Mouse (Mus musculus): ENCODE results near the gene Fanci. TPM values are rescaled to one million over a fixed set of nuclear protein-coding genes. Genes with fewer than 3 reads are reported as not detected.

The Fanci gene
- polyA plus RNA-seq (2017; shearing (Covaris generic)): 8.2 TPM

DNA sequence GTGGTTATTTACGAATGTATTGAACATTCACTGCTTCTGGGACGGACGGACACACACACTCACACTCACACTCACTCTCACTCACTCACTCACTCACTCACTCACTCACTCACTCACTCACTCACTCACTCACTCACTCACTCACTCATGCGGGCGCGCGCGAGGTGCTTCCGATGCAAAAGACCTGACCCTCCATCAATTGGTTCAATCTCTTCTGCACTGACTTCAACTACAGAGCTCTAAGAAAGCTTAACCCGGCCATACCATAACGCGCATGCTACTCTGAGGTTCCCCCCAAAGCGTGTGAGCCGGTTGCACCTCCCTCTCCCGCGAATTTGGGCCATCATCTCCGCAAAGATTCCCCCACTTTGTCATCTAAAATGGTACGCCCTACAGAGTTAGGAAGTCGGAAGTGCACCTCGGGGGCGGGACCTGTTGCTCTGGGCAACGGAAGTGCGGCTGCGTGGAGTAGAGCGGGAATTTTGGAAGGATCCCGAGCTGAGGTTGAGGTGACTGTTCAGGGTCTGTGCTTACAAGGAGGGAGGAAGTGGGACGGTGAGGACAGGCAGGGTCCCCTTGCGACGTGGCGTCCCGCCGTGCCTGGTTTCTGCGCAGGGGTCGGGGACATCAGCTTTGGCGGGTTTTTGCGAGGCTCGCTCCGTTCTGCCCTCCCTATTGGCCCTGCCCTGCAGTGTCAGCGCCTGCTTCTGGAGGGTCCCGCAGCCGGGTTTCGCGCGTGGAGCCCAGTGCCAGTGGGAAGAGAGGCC is at the start of gene Fanci:
Fanci (plus strand) TSS at position 47 of the 767 bp plus-strand sequence.

DNA sequence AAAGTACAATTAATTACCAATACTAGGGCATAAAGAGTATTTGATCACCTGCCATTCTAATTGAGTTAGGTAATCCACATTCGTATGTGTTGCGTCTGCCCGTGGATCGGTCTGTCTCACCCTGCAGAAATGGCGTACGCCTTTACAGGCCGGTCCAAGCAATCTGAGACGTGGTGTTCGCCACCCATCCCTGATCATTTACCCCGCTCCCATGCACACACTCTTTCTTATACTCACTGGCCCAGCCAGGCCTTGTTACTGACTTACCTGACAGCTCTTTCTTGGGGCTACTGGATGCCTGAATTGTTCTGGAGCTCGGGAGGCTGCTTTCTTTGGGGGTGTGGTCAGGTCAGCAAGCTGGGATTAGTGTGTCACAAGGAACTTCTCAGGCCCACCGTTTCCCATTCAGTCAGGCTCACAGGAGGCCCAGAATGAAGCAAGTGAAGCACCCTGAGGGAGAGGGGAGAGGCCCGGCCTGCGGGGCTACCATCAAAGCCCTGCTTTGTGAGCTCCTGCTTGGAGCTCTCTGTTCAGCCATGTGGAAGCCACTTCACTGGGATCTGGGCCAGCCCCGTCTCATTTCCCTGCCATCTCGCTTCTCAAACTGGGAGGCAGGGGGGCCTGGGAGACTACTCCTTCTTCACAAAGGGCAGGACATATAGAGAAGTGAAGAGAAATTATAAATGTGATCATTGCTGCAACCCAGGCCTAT is 5.2 kb upstream of the Fanci start, which contains the start of gene Rlbp1:
Rlbp1 (minus strand) TSS at position 627 of the 712 bp plus-strand sequence.

DNA sequence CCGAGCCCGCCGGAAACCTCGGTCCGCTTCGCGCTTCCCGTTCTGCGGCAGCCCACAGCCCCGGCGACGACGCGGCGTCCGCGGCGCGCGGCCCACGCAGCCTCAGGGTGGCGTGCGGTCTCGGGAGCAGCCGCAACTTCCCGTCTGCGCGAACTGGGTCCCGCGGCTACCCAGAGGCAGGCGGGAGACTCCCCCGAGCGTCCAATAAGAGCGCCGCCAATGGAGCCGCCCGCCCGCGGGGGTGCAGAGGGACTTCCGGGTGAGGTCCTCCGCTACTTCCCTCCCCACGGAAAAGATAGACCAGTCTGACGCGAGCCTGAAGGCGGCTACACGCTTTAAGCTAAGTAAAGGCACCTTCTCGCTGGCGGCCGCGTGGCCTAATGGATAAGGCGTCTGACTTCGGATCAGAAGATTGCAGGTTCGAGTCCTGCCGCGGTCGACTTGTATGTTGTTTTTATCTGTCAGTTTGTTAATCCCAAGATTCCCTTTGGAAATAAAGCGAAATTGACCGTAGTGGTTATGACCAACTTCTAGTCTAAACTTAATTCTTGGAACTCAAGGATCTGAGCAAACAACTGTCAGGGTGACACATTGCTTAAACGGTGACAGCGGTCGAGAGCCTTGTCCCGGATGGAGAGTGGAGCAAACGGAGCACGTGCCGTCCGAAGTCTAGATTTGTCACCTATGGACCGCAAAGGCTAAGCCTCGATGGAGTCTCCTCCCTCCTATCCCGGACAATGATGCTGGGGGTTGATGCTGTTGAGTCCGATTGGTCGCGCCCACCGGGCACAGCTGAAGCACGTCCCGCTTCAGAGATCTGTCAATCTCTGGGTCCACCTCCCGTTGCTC is 74.5 kb downstream of the Fanci start, which contains the start of gene Polg:
Polg (minus strand) TSS at position 310 of the 849 bp plus-strand sequence.

Other genes starting within 250 kb of the Fanci start
- 20.5 TPM for gene Mfge8, start 242.9 kb upstream of the Fanci start, polyA plus RNA-seq (2017; shearing (Covaris generic))
- 9.4 TPM for gene Abhd2, start 118.7 kb upstream of the Fanci start, polyA plus RNA-seq (2017; shearing (Covaris generic))
- 0.19 TPM for gene Rlbp1, start 4.9 kb upstream of the Fanci start, polyA plus RNA-seq (2017; shearing (Covaris generic))
- gene Polg, start 74.4 kb downstream of the Fanci start, polyA plus RNA-seq (2017; shearing (Covaris generic)): 148 TPM
- gene Rhcg, start 225.7 kb downstream of the Fanci start, polyA plus RNA-seq (2017; shearing (Covaris generic)): not detected